Mouse (Mus musculus) stomach, embryonic 15.5 days (tissue): ENCODE measurements around the gene Lama2. TPM values are rescaled to one million over a fixed set of nuclear protein-coding genes. Genes with fewer than 3 reads are reported as not detected.
"Not testable (repeated sequence)": the region's sequence is repeated elsewhere in the genome, so short reads cannot be mapped to it uniquely, and the experiment has no call there.

Experiments
- ATAC-seq: fragments of 200-750 bp; cut with Nextera tagmentation; 2 replicates; pipeline ENCODE4 v1.8.0; 2017; ENCODE audit warnings: low read depth, moderate number of reproducible peaks, moderate TSS enrichment; ENCODE audit not compliant: insufficient read depth, low FRiP score
- H3K27ac ChIP-seq: fragments of 300-500 bp; sonication (generic); 2 replicates; pipeline ENCODE4 v1.5.1; 2015; ENCODE audit warnings: mild to moderate bottlenecking, inconsistent platforms
- H3K27me3 ChIP-seq: fragments of 300-500 bp; sonication (generic); replicated peaks from 2 replicates; pipeline ENCODE4 v1.6.1; 2015; ENCODE audit warnings: inconsistent platforms
- H3K36me3 ChIP-seq: fragments of 300-500 bp; sonication (generic); 2 replicates; pipeline ENCODE4 v1.6.1; 2015; ENCODE audit warnings: inconsistent platforms
- H3K4me1 ChIP-seq: fragments of 300-500 bp; sonication (generic); 2 replicates; pipeline ENCODE4 v1.6.1; 2015; ENCODE audit warnings: inconsistent platforms
- H3K4me2 ChIP-seq: fragments of 300-500 bp; sonication (generic); 2 replicates; pipeline ENCODE4 v1.6.1; 2015; ENCODE audit warnings: mild to moderate bottlenecking, inconsistent platforms
- H3K4me3 ChIP-seq: fragments of 300-500 bp; sonication (generic); replicated peaks from 2 replicates; pipeline ENCODE4 v1.5.1; 2015; ENCODE audit warnings: inconsistent platforms
- H3K9ac ChIP-seq: fragments of 300-500 bp; sonication (generic); 2 replicates; pipeline ENCODE4 v1.6.1; 2015; ENCODE audit warnings: inconsistent platforms
- H3K9me3 ChIP-seq: fragments of 300-500 bp; sonication (generic); 2 replicates; pipeline ENCODE4 v1.6.1; 2016; ENCODE audit warnings: inconsistent platforms
- WGBS: fragments of 180-500 bp; shearing (Covaris S2); methylation state at CpG from one replicate; pipeline ENCODE4 v1.1.7; 2015; 5-methylcytosine and 5-hydroxymethylcytosine counted together
- polyA plus RNA-seq: library from polyadenylated mRNA; unstranded; fragments of >200 nt; fragmentation: Nextera tagmentation; extraction: Ambion mirVana; gene quantifications from 2 replicates; pipeline ENCODE4 v1.2.1, GENCODE M21; 2015

The Lama2 gene
- polyA plus RNA-seq, 1 experiment from 2014 or later = 15.0 TPM

DNA sequence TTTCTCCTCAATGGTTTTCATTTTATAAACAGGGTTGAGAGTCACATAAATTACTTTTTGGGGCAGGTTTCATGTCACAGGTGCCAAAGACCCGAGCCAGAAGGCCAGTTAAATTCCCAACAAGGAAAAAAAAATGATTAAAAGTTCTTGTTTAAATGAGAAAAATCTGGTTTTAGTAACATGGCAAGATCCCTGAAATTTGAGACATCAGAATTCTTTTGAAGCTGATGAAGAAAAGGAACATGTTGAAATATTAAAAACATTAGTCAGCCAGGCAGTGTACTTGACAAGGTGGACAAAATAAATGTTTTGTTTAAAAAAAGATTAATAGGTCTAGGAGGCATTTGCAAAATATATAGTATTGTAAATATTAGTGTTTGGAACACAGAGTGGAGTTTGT lies 634.1 kb downstream of the Lama2 start:
- no peak for ATAC-seq
- H3K9me3 ChIP-seq = no peaks in the 10 kb centered on the region
- H3K9ac ChIP-seq = no peak overlapping the region
- 20% methylated on average over 1 of the region's 1 CpGs for WGBS
- H3K4me2 ChIP-seq = no peak overlapping the region
- no peaks in the 10 kb centered on the region for H3K27me3 ChIP-seq
- no peaks in the 10 kb centered on the region for H3K4me1 ChIP-seq
- no peak overlapping the region for H3K4me3 ChIP-seq
- H3K27ac ChIP-seq = no peak overlapping the region
- no peaks in the 10 kb centered on the region for H3K36me3 ChIP-seq

DNA sequence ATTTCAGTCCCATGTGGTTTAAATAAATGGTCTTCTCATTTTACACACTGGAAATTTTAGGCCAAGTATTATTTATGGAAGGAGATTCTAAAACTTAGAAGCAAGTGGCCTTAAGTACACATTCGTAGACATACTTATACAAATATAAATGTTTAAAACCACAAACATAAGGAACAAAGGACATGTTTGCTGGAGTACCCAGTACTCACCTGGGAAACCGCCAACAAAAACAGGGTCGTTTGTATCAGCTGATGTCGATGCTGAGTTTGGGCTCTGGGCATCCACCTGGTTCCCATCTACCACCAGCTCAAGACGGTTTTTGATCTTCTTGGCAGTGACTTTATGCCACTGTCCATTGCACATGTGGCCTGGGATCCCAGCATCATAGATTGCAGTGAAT lies 635.5 kb downstream of the Lama2 start:
- H3K4me1 ChIP-seq, H3K27me3 ChIP-seq, H3K27ac ChIP-seq, H3K36me3 ChIP-seq, H3K9ac ChIP-seq, H3K4me2 ChIP-seq, H3K9me3 ChIP-seq, ATAC-seq, H3K4me3 ChIP-seq: not testable (repeated sequence)
- 72% methylated on average over 5 of the region's 5 CpGs for WGBS

DNA sequence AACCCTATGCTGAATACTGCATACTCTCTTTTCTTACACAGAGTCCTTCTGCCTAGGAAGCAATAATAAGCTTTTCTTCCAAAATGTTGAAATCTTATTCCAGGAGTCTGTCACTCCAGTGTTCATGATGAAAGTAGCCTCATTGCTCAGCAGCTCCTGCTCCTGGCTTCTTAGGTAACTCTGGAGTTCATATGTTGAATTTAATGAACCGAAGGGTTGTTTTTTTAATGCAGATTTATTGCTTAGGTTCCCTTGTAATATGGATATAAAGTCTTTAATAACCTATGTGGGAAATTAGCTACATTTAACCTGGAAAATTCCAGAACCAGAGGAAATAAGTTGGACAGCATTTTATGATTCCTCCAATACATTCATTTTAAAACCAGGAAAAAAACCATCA lies 636.0 kb downstream of the Lama2 start:
- Histone ChIP-seq H3K9me3 (no peaks in the 10 kb centered on the region), H3K9ac (no peak overlapping the region), H3K4me3 (no peak overlapping the region), H3K27me3 (no peaks in the 10 kb centered on the region), H3K4me1 (no peaks in the 10 kb centered on the region), H3K27ac (no peak overlapping the region), H3K4me2 (no peak overlapping the region), H3K36me3 (no peaks in the 10 kb centered on the region)
- ATAC-seq = no peak
- WGBS = 87% methylated on average over 1 of the region's 1 CpGs

DNA sequence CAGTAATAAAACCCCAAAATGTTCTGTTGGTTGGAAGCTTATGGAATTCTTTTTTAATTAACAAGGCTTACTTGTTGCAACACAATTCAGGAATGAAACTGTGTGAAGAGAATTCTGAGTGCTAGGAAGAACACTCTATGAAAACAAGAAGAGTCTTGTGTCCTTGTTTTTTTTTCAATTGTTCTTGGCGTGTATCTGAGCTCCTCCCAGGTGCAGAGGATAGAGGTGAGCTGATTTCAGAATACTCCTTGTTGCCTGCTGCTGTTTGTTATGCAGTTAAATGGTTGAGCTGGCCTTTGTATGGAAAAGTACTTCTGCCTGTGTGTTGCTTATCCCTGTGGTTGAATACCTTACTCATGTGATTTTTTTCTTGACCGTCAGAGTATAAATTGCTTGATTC lies 636.9 kb downstream of the Lama2 start:
- H3K27me3 ChIP-seq = no peaks in the 10 kb centered on the region
- H3K4me2 ChIP-seq = no peak overlapping the region
- H3K9ac ChIP-seq = no peak overlapping the region
- no peak overlapping the region for H3K27ac ChIP-seq
- ATAC-seq = no peak
- H3K4me1 ChIP-seq = no peaks in the 10 kb centered on the region
- H3K36me3 ChIP-seq = no peaks in the 10 kb centered on the region
- no peak overlapping the region for H3K4me3 ChIP-seq
- 78% methylated on average over 2 of the region's 2 CpGs for WGBS
- no peaks in the 10 kb centered on the region for H3K9me3 ChIP-seq

DNA sequence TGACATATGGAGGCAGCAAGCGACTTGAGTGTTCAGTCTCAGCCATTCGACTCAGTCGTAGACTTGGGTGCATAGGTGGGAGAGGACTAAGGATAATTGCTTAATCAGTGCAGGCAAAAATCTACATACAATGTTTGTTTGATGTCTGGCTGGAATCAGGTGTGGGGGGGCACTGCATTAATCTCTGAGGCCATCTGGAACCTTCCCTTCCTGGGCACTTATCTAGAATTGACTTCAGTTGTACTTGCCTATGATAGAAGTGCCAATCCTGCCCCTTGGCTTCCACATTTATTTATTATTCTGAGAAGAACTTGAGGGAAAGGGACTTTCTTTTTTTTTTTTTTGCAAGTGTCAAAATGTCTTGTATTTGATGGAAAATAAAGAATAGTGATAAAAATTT lies 644.2 kb downstream of the Lama2 start:
- WGBS = 93% methylated on average over 3 of the region's 3 CpGs
- H3K4me3 ChIP-seq = no peak overlapping the region
- H3K27ac ChIP-seq = no peak overlapping the region
- no peaks in the 10 kb centered on the region for H3K9me3 ChIP-seq
- no peaks in the 10 kb centered on the region for H3K36me3 ChIP-seq
- no peak overlapping the region for H3K9ac ChIP-seq
- no peaks in the 10 kb centered on the region for H3K27me3 ChIP-seq
- no peak for ATAC-seq
- H3K4me1 ChIP-seq = no peaks in the 10 kb centered on the region
- no peak overlapping the region for H3K4me2 ChIP-seq

DNA sequence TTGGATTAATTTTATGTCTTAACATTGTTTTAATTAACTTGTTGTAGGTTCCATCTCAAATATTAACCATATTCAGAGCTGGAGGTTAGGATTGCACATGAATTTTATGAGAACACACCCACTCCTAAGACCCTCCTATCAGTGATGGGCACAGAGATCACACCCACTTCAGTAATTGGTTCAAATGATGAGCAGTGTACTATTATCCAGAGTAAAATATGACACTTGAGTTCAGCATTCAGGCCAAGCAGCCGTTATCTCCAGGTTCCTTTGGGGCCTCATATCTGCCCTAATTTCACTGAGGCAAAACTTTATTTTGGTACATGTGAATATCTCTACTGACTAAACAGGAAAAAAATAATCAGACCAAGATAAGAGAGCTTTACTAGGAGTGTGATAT lies 645.3 kb downstream of the Lama2 start:
- Histone ChIP-seq H3K4me1 (no peaks in the 10 kb centered on the region), H3K9me3 (no peaks in the 10 kb centered on the region), H3K36me3 (no peaks in the 10 kb centered on the region), H3K4me2 (no peak overlapping the region), H3K27me3 (no peaks in the 10 kb centered on the region), H3K27ac (no peak overlapping the region), H3K4me3 (no peak overlapping the region), H3K9ac (no peak overlapping the region)
- peak; percentile 39; the same call in 1 of the 2 replicates for ATAC-seq
- 79% methylated on average over 1 of the region's 1 CpGs for WGBS

DNA sequence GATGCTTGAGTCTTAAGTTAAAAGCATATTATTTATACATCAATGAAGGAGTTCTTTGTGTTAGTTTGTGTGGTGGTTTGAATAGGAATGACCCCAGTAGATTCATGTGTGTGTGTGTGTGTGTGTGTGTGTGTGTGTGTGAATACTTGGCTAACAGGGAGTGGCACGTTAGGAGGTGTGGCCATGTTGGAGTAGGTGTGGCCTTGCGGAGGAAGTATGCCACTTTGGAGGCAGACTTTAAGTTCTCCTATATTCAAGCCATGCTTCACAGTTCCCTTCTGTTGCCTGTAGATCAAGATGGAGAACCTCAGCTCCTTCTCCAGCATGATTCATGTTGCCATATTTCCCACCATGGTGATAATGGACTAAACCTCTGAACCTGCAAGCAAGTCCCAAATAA lies 646.0 kb downstream of the Lama2 start:
- Histone ChIP-seq H3K36me3 (no peaks in the 10 kb centered on the region), H3K27me3 (no peaks in the 10 kb centered on the region), H3K9ac (no peak overlapping the region), H3K4me1 (no peaks in the 10 kb centered on the region), H3K4me2 (no peak overlapping the region), H3K27ac (no peak overlapping the region), H3K9me3 (no peaks in the 10 kb centered on the region), H3K4me3 (no peak overlapping the region)
- no peak for ATAC-seq
- WGBS = 72% methylated on average over 2 of the region's 2 CpGs

DNA sequence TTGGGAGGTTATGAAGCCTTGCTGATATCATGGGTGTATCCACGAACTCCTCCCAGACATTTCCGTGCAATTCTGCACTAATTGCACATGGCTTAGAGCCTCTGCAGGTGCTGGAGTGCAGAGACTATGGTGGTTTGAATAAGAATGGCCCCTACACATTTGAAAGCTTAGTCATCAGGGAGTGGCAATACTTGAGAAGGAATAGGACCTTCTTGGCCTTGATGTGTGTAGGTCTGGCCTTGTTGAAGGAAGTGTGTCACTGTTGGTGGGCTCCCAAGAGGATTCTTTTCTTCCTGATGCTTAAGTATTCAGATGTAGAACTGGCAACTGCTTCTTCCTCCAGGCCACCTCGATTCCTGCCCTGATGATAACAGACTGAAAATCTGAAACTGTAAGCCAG lies 661.0 kb downstream of the Lama2 start:
- Histone ChIP-seq H3K4me3 (no peak overlapping the region), H3K27ac (no peak overlapping the region), H3K36me3 (no peaks in the 10 kb centered on the region), H3K9ac (no peak overlapping the region), H3K9me3 (no peaks in the 10 kb centered on the region), H3K4me2 (no peak overlapping the region), H3K27me3 (no peaks in the 10 kb centered on the region), H3K4me1 (no peaks in the 10 kb centered on the region)
- WGBS = 72% methylated on average over 3 of the region's 3 CpGs
- ATAC-seq = no peak

DNA sequence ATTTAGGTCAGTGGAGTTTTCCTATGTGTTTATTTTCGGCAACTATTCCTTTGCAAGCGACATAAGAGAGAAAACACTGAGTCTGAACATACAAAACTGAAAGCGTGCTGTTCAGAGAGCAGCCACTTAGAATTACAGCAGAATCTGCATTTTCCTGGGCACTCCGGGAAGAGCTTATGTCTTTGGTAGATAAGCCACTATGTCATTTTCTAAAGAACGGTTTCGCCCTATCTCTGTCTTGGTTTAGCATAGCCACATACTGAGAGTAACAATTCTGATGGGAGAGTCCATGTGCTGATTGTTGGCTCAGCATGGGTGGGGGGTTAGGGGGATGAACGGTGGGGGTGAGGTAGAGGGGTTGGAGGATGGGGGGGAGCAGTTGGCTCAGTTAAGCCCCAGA lies 669.1 kb downstream of the Lama2 start:
- Histone ChIP-seq H3K9me3 (no peaks in the 10 kb centered on the region), H3K27ac (no peak overlapping the region), H3K36me3 (no peaks in the 10 kb centered on the region), H3K9ac (no peak overlapping the region), H3K4me2 (no peak overlapping the region), H3K4me1 (no peaks in the 10 kb centered on the region), H3K27me3 (no peaks in the 10 kb centered on the region), H3K4me3 (no peak overlapping the region)
- ATAC-seq = no peak
- WGBS = 73% methylated on average over 7 of the region's 7 CpGs

DNA sequence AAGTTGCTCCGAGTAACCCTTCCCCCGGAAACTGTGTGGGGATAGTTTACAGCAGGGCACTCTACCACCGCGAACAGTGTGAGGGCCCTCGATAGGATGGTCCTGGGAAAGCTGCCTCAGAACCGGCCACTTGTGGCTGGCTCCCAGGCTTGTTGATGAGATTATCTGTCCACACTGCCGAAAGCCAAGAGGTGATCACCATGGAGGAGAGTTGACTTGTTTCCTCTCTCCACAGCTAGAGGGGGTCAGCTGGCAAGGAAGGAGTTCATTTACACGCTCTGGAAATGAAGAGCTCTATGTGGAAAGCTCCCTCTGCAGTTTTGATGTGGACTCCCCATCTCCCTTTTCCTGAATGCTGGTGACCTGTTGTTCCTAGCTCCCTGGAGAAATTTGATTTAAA lies 669.9 kb downstream of the Lama2 start:
- Histone ChIP-seq H3K36me3 (no peaks in the 10 kb centered on the region), H3K4me3 (no peak overlapping the region), H3K4me2 (no peak overlapping the region), H3K27me3 (no peaks in the 10 kb centered on the region), H3K9me3 (no peaks in the 10 kb centered on the region), H3K9ac (no peak overlapping the region), H3K4me1 (no peaks in the 10 kb centered on the region), H3K27ac (no peak overlapping the region)
- WGBS = 70% methylated on average over 8 of the region's 8 CpGs
- no peak for ATAC-seq

DNA sequence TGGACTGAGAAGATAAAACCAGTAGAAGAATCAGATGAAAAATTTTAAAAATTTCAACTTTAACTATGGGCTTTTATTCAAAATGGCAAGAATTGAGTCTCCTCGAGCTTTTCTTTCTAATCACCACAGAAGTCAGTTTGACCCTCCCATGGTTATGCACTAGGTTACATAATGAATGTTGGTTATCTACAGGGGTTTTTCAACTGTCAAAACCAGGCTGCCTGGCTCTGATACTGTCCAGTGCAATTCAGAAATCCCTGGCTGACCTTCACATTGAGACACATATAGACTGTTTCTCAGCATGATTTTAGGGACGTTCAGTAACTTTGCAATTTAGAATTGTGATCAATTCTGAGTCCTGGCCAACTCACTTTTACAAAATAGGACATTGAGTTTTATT lies 671.2 kb downstream of the Lama2 start:
- H3K36me3 ChIP-seq = no peaks in the 10 kb centered on the region
- H3K4me3 ChIP-seq = no peak overlapping the region
- H3K4me1 ChIP-seq = no peaks in the 10 kb centered on the region
- H3K9me3 ChIP-seq = no peaks in the 10 kb centered on the region
- ATAC-seq = no peak
- H3K27ac ChIP-seq = no peak overlapping the region
- no peak overlapping the region for H3K4me2 ChIP-seq
- H3K9ac ChIP-seq = no peak overlapping the region
- WGBS = 55% methylated on average over 2 of the region's 2 CpGs
- no peaks in the 10 kb centered on the region for H3K27me3 ChIP-seq

DNA sequence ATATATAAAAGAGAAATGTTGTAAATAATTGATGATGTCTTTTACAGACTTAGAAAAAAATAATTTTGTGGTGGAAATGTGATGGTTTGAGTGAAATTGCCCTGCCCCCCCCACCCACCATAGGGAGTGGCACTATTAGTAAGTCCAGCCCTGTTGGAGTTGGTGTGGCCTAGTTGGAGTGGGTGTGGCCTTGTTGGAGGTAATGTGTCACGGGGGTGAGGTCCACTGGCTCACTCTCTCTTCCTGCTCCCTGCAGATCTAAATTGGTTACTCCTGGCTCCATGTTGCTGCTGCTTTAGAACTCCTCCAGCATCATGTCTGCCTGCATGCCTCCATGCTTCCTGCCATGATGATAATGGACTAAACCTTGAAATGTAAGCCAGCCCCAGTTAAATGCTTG lies 680.0 kb downstream of the Lama2 start:
- no peak for ATAC-seq
- no peaks in the 10 kb centered on the region for H3K27me3 ChIP-seq
- no peaks in the 10 kb centered on the region for H3K9me3 ChIP-seq
- no peaks in the 10 kb centered on the region for H3K4me1 ChIP-seq
- no peak overlapping the region for H3K4me3 ChIP-seq
- no peak overlapping the region for H3K27ac ChIP-seq
- no peak overlapping the region for H3K9ac ChIP-seq
- 29% methylated on average over 1 of the region's 1 CpGs for WGBS
- H3K4me2 ChIP-seq = no peak overlapping the region
- no peaks in the 10 kb centered on the region for H3K36me3 ChIP-seq

DNA sequence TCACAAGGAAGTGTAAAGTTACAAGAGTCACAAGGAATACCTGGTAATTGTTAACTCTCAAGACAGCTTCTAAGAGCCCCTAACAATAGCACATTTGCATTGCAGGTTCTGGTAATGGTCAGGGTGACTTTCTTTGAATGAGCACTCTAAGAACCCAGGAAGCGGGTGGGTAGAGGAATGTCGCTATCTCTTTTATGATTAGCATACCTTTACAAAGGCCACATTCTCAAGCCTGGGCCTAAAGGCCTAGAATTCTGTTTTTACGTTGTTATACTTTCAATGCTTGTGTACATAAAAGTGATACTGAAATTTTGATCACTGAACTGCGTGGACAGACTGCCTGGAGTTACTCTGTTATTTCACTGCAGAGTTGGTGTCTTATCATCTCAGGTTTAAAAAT lies 681.1 kb downstream of the Lama2 start:
- not testable (repeated sequence) for H3K9ac ChIP-seq, H3K4me3 ChIP-seq, H3K9me3 ChIP-seq, H3K4me2 ChIP-seq, ATAC-seq, H3K27ac ChIP-seq, H3K4me1 ChIP-seq, H3K27me3 ChIP-seq, H3K36me3 ChIP-seq
- WGBS = 81% methylated on average over 4 of the region's 4 CpGs
